25 mouse cellular contexts compared by ENCODE assay signal in genomic region chr14:116779661-116780060, GRCm38 (mm10).
A peak's percentile ranks its signal among the peaks of the same experiment; 100 is the strongest.
DNase-seq lines count a peak whose midpoint lies in the region; ATAC-seq lines count a peak whose summit lies in the region.
"Had no signal": no experiment of that assay in that cellular context is flagged by ENCODE, and none has a peak within 500 bp of the region (broad histone marks: within the 10 kb centered on the region; RNA-seq: fewer than 3 reads in every experiment).

No protein-coding gene starts in this region.

- no peak for ATAC-seq in cerebellum, adult (ENCODE audit: insufficient number of reproducible peaks, low FRiP score, low TSS enrichment)
- ATAC-seq in monocyte, adult 5-6 weeks (replicated peaks; ENCODE audit: insufficient number of reproducible peaks, low FRiP score, low TSS enrichment, poor library complexity, severe bottlenecking), result no peak
- ATAC-seq: activated CD4-positive, CD25-positive, alpha-beta regulatory T cell, adult 4 months; hindbrain, postnatal 0 days; intestine, embryonic 15.5 days; midbrain, embryonic 15.5 days had no signal

- DNase-seq in cerebellum, postnatal 10 days, result peak; percentile 29 to 32
- DNase-seq in frontal cortex, adult 2 months (ENCODE audit: extremely low spot score in 1 of 2, low spot score in 1 of 2), result peak; percentile 41 to 62
- DNase-seq in frontal cortex, postnatal 14 days (ENCODE audit: low spot score in 2 of 2), result no peak
- DNase-seq in right cerebral cortex, adult 18-20 months, result peak; percentile 11
- DNase-seq in right cerebral cortex, postnatal 4 days, result no peak
- DNase-seq in right cerebral cortex, postnatal 36 days (ENCODE audit: low spot score in 2 of 2), result peak; percentile 14 to 36
- DNase-seq: adrenal gland, adult 2 months; adrenal gland, postnatal 36 days; cerebellum, adult 11 months; cerebellum, adult 9-11 months; gastrocnemius, postnatal 25 days; heart, adult 11 months; heart, postnatal 36 days; kidney, adult 2 months; kidney, postnatal 36 days; layer of hippocampus, postnatal 36 days; liver; lung, embryonic 14.5 days; thymus, postnatal 25 days had no signal

Comparison
In these comparisons a context has a peak if more than half of its experiments do, and no peak if none do; other contexts are left out.
1. DNase-seq: peak in cerebellum, postnatal 10 days (2 of 2), frontal cortex, adult 2 months (2 of 2), right cerebral cortex, adult 18-20 months (single experiment) and right cerebral cortex, postnatal 36 days (2 of 2); none in frontal cortex, postnatal 14 days (0 of 2) and right cerebral cortex, postnatal 4 days (single experiment).